Mouse (Mus musculus) heart, adult 2 months (tissue): ENCODE data around the gene Ndufa7.

Experiments
- CTCF ChIP-seq: fragments of 200-600 bp; IDR thresholded peaks from 2 replicates; pipeline ENCODE4 v1.8.1; 2022; ENCODE audit warnings: antibody characterized with exemption, mild to moderate bottlenecking, moderate library complexity
- EP300 ChIP-seq: fragments of 200-500 bp; IDR thresholded peaks from 2 replicates; pipeline ENCODE4 v1.6.1; 2011; ENCODE audit warnings: low read depth, low read length, control low read depth; ENCODE audit not compliant: insufficient read depth
- POLR2A ChIP-seq: fragments of 200-500 bp; IDR thresholded peaks from 2 replicates; pipeline ENCODE4 v1.6.1; 2011; ENCODE audit warnings: mild to moderate bottlenecking, low read depth, low read length, control low read depth; ENCODE audit not compliant: insufficient read depth

GRCm38 (mm10) chr17:33781124-33781977 is 43.0 kb upstream of the Ndufa7 start, which contains the start of gene Angptl4:
- TF ChIP-seq CTCF (peak; percentile 34), POLR2A (peak; percentile 63; the same call in 1 of the 2 replicates), EP300 (0 out of 2 replicates have a peak, but pooled peaks have one; percentile 56)
